In the genomic region with DNA sequence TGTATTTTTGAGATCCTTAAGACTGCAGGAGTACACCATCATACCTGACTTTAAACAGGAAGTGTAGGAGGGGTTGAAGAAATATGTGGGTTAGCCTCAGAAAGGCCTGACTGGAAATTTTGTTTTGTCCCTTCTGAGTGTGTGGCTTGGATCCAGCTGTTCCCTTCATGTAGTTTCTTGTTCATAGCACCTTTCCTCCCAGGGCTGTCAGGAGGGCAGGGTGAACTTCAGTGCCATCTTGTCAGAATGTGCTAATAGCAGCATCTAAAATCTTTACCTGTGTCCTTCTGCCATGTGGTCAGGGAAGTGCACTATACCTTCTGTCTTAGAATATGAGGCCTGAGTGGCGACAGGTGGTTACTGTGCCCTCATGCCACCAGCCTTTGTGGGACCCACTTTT, we compare ENCODE assay signal across 23 mouse cellular contexts. TPM values are rescaled to one million over a fixed set of nuclear protein-coding genes. Genes with fewer than 3 reads are reported as not detected.
A peak's percentile ranks its signal among the peaks of the same experiment; 100 is the strongest.
DNase-seq lines count a peak whose midpoint lies in the region; ATAC-seq lines count a peak whose summit lies in the region.
"Had no signal": no experiment of that assay in that cellular context is flagged by ENCODE, and none has a peak within 500 bp of the region (broad histone marks: within the 10 kb centered on the region; RNA-seq: fewer than 3 reads in every experiment).

No protein-coding gene starts in this region.

- 0 out of 2 replicates have a peak, but pooled peaks cover 4% of the 10 kb centered on the region for H3K9me3 ChIP-seq in heart, embryonic 10.5 days
- H3K9me3 ChIP-seq: embryonic facial prominence, embryonic 15.5 days had no signal

- H3K36me3 ChIP-seq in heart, embryonic 10.5 days: peaks cover 14% of the 10 kb centered on the region

- H3K27me3 ChIP-seq in heart, embryonic 10.5 days (ENCODE audit: insufficient read depth, poor library complexity, severe bottlenecking): no peaks in the 10 kb centered on the region
- H3K27me3 ChIP-seq: embryonic facial prominence, embryonic 13.5 days; embryonic facial prominence, embryonic 15.5 days; forebrain, embryonic 12.5 days had no signal

- peak; percentile 58 for DNase-seq in heart, embryonic 10.5 days (ENCODE audit: low spot score)
- no peak for DNase-seq in heart, postnatal 10 days
- DNase-seq in adrenal gland, postnatal 36 days: no peak
- DNase-seq in left cerebral cortex, adult 18-20 months (ENCODE audit: low spot score in 2 of 2): no peak
- DNase-seq in lung, postnatal 25 days (ENCODE audit: low spot score): no peak
- DNase-seq: adrenal gland, adult 8-10 months; adrenal gland, postnatal 14 days; cerebellum, adult 11 months; cerebellum, adult 18-20 months; cerebellum, adult 8-10 months; cerebellum, adult 9-11 months; cerebellum, postnatal 14 days; cerebellum, postnatal 36 days; embryo, embryonic 11 days had no signal

- WGBS in heart, embryonic 10.5 days: 85% methylated on average over 1 of the region's 1 CpGs

- intact Hi-C loops in heart, postnatal 10 days (cut with DNase I): no loop called here

- H3K27ac ChIP-seq in heart, embryonic 10.5 days: no peak overlapping the region
- H3K27ac ChIP-seq: embryonic facial prominence, embryonic 13.5 days; embryonic facial prominence, embryonic 15.5 days; forebrain, embryonic 10.5 days; forebrain, embryonic 12.5 days had no signal

- ATAC-seq in CD4-positive, CD25-positive, alpha-beta regulatory T cell, adult 4 months: peak; percentile 35
- ATAC-seq in inflammation-experienced regulatory T-cells, adult 6 months: peak; percentile 51
- ATAC-seq: forebrain, embryonic 14.5 days; forebrain, embryonic 16.5 days had no signal

- H3K4me3 ChIP-seq in heart, embryonic 10.5 days: no peak overlapping the region
- H3K4me3 ChIP-seq: embryonic facial prominence, embryonic 13.5 days; embryonic facial prominence, embryonic 15.5 days; erythroblast, embryonic 14.5 days; forebrain, embryonic 10.5 days; forebrain, embryonic 12.5 days had no signal

- H3K4me1 ChIP-seq in heart, embryonic 10.5 days: no peaks in the 10 kb centered on the region
- H3K4me1 ChIP-seq: embryonic facial prominence, embryonic 13.5 days; embryonic facial prominence, embryonic 15.5 days; forebrain, embryonic 10.5 days; forebrain, embryonic 12.5 days had no signal

RNA-seq across cellular contexts. Expression of gene Edem1, which starts 32.8 kb away (rescaled TPM):
- 16.1 and 21.9 TPM in 2 replicates for polyA plus RNA-seq in heart, embryonic 10.5 days (2016; fragmentation: Nextera tagmentation; extraction: Ambion mirVana)
- 10 to 100 TPM; 15.8 to 22.0 TPM for total RNA-seq in heart, postnatal 10 days (2021)
- 10 to 100 TPM; 37.2 to 45.8 TPM for polyA plus RNA-seq in CD4-positive, CD25-positive, alpha-beta regulatory T cell, adult 4 months (2017; shearing (Covaris generic))
- 10 to 100 TPM; 41.7 to 94.3 (median 61.0) TPM for polyA plus RNA-seq in inflammation-experienced regulatory T-cells, adult 6 months (2017; shearing (Covaris generic))
- 10 to 100 TPM; 43.8 to 68.9 TPM for total RNA-seq in adrenal gland, postnatal 36 days (2021)
- 10 to 100 TPM; 17.2 to 19.9 TPM for total RNA-seq in left cerebral cortex, adult 18-20 months (2021)
